Mouse (Mus musculus): Measurements from ENCODE around the gene Dera. TPM values are rescaled to one million over a fixed set of nuclear protein-coding genes. Genes with fewer than 3 reads are reported as not detected.

Gene Dera
- polyA plus RNA-seq, 1 experiment, result 14.2 TPM

DNA sequence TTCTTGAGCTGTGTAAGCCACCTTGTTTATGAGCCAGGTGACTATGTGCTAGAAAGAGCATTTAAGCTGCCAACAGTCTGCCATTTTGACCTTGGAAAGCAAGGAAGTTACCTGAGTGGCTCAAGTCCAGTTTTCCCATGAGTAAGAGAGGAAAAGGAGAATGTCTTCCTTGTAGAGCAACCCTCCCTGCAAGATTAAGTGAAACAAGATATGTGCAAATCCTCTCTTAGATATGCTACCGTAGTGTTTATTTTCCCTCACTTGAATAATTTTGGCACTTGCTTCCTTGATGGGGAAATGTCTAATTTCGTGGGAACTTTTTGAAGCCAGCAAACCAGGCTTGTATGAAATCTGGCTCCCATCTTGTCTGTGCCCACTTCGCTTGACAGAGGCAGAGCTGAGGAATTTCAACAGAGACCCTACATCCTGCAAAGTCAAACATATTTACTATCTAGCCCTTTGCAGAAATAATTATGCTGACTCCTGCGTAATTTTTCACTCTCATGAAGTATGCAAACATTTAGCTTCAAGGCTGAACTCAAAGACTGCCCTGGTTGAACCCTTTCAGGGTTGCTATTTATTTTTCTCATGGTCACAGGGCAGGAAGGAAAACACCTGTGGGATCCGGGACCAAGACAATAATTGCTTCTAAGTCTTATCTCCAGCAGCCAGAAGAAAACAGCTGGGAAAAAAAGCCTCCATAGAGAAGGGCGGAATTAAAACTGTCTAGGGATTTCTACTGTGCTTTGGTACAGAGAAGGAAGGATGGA lies 132.0 kb downstream of the Dera start:
- no peak for DNase-seq (ENCODE audit: low spot score)

DNA sequence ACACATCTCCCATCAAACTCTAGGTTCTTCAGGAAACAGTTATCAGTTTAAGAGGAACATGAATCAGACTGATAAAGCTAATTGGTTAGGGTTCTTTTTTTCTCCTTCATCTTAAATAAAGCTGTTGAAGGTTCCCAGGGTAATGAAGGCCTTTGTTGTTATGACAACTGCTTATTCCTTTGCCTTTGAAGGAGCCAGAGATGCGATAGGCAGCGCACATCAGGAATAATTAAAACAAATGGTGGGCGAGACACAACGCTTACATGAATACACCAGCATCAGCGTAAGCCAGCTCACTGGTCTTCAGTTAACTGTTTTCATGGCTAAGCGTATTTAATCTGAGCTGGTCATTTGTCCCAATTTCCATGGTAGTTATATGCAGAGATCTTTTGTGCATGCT lies 132.9 kb downstream of the Dera start:
- DNase-seq (ENCODE audit: low spot score), result no peak

DNA sequence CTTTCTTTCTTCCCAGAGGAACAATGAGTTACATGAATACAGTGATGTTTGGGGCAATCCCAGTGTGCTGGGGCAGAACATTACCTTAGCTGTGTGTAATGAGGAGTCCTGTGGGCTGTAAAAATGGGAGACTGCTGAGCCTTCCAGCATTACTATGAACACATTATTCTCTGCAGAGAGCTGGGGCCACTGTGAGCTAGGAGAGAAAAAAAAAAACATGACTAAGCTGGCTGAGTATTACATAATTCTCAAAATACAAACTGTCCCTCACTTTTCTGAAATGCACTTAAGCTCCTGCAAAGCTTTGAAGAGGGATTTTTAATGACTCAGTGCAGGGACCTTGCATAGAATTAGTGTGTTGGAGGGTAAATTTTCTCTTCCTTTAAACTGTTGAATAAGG lies 143.3 kb downstream of the Dera start:
- no peak for DNase-seq (ENCODE audit: low spot score)

- no peak for DNase-seq (ENCODE audit: low spot score)
Observed at GRCm38 (mm10) chr6:137901255-137901654, 146.9 kb downstream of the Dera start.

Other genes starting within 250 kb of the Dera start
- gene Eps8, start 99.7 kb upstream of the Dera start, polyA plus RNA-seq (2012; rRNA removed), result 21.0 and 24.9 TPM in 2 replicates
- gene Strap, start 19.5 kb upstream of the Dera start, polyA plus RNA-seq (2012; rRNA removed), result 47.0 and 50.1 TPM in 2 replicates